In the genomic region with DNA sequence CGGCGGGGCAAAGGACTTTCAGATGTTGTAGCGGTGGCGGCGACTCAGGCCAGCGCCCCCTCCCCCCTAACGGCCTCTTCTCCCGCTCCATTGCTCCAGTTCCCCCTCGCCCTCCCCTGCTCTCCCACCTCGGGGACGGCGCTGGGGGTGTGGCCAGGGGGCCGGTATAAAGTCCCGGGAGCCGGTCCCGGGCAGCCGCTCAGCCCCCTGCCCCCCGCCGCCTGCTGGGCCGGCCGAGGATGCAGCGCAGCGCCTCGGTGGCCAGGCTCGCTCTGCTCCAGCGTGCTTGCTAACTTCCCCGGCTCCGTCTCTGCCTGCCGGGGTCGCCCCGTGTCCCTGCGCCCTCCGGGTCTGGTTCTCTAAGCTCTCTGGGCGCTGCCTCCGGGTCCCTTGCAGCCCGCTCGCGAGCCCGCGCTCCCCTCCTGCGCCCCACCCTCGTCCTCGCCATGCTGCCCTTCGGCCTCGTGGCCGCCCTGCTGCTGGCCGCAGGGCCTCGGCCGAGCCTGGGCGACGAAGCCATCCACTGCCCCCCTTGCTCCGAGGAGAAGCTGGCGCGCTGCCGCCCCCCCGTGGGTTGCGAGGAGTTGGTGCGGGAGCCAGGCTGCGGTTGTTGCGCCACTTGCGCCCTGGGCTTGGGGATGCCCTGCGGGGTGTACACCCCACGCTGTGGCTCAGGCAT, we compare ENCODE assay signal across 8 mouse cellular contexts. TPM values are rescaled to one million over a fixed set of nuclear protein-coding genes. Genes with fewer than 3 reads are reported as not detected.
DNase-seq lines count a peak whose midpoint lies in the region; ATAC-seq lines count a peak whose summit lies in the region.

A gene (plus strand): TSS at position 194 of the 679 bp plus-strand sequence.

- peak; percentile 54 to 60 for DNase-seq in left cerebral cortex, adult 18-20 months (ENCODE audit: low spot score in 2 of 2)
- no peak for DNase-seq in left cerebral cortex, adult 11 months (ENCODE audit: low spot score)
- DNase-seq in embryo, embryonic 9.5 days (ENCODE audit: extremely low spot score): peak; percentile 91
- DNase-seq in gonadal fat pad, adult 2 months (ENCODE audit: low read depth): no peak
- DNase-seq in intestine, embryonic 14.5 days (ENCODE audit: low spot score): peak; percentile 89
- DNase-seq in midbrain, embryonic 11.5 days (ENCODE audit: low spot score, missing footprints): peak; percentile 98
- DNase-seq in spleen, postnatal 36 days (ENCODE audit: low spot score in 2 of 2): peak; percentile 27 to 29

- H3K4me2 ChIP-seq in intestine, embryonic 14.5 days (ENCODE audit: low read length): peak within 1 kb of the TSS; percentile 85
- peak within 1 kb of the TSS; percentile 85 for H3K4me2 ChIP-seq in limb, embryonic 12.5 days
- peak within 1 kb of the TSS; percentile 93 for H3K4me2 ChIP-seq in midbrain, embryonic 11.5 days

- no peaks in the 10 kb centered on the region for H3K9me3 ChIP-seq in intestine, embryonic 14.5 days (ENCODE audit: control insufficient read depth, low read length)
- H3K9me3 ChIP-seq in limb, embryonic 12.5 days: no peaks in the 10 kb centered on the region
- H3K9me3 ChIP-seq in midbrain, embryonic 11.5 days (ENCODE audit: control insufficient read depth, low read length): no peaks in the 10 kb centered on the region

- peak; percentile 78 for ATAC-seq in intestine, embryonic 14.5 days (replicated peaks; ENCODE audit: low FRiP score, low TSS enrichment, low read depth)
- peak; percentile 82 for ATAC-seq in limb, embryonic 12.5 days (ENCODE audit: insufficient number of reproducible peaks, insufficient read depth, low FRiP score, low TSS enrichment, low read depth)
- peak; percentile 85 for ATAC-seq in midbrain, embryonic 11.5 days (ENCODE audit: low FRiP score)

- no peaks in the 10 kb centered on the region for H3K27me3 ChIP-seq in intestine, embryonic 14.5 days (replicated peaks; ENCODE audit: control insufficient read depth, insufficient read depth, low read length)
- no peaks in the 10 kb centered on the region for H3K27me3 ChIP-seq in limb, embryonic 12.5 days
- no peaks in the 10 kb centered on the region for H3K27me3 ChIP-seq in midbrain, embryonic 11.5 days (ENCODE audit: control insufficient read depth, insufficient read depth, low read length)

- H3K27ac ChIP-seq in intestine, embryonic 14.5 days (ENCODE audit: low read depth): peak within 1 kb of the TSS; percentile 97
- H3K27ac ChIP-seq in limb, embryonic 12.5 days: peak within 1 kb of the TSS; percentile 98
- H3K27ac ChIP-seq in midbrain, embryonic 11.5 days (ENCODE audit: low read depth, low read length): peak within 1 kb of the TSS; percentile 88

- peak within 1 kb of the TSS; percentile 91 for H3K9ac ChIP-seq in intestine, embryonic 14.5 days (ENCODE audit: low read length)
- peak within 1 kb of the TSS; percentile 98 for H3K9ac ChIP-seq in limb, embryonic 12.5 days (replicated peaks)
- peak within 1 kb of the TSS; percentile 91 for H3K9ac ChIP-seq in midbrain, embryonic 11.5 days (ENCODE audit: low read length)

- peaks cover 33% of the 10 kb centered on the region for H3K4me1 ChIP-seq in intestine, embryonic 14.5 days (replicated peaks; ENCODE audit: control insufficient read depth, insufficient read depth, low read length)
- peaks cover 40% of the 10 kb centered on the region for H3K4me1 ChIP-seq in limb, embryonic 12.5 days (replicated peaks)
- H3K4me1 ChIP-seq in midbrain, embryonic 11.5 days (ENCODE audit: control insufficient read depth, insufficient read depth, low read length): peaks cover 20% of the 10 kb centered on the region

- peak within 1 kb of the TSS; percentile 90 for H3K4me3 ChIP-seq in intestine, embryonic 14.5 days (ENCODE audit: low read depth, low read length)
- peak within 1 kb of the TSS; percentile 97 for H3K4me3 ChIP-seq in limb, embryonic 12.5 days (replicated peaks)
- peak within 1 kb of the TSS; percentile 53 for H3K4me3 ChIP-seq in midbrain, embryonic 11.5 days (ENCODE audit: low read depth, low read length)

- under 1% methylated on average over 61 of the region's 63 CpGs for WGBS in intestine, embryonic 14.5 days
- WGBS in limb, embryonic 12.5 days: under 1% methylated on average over 53 of the region's 63 CpGs
- WGBS in midbrain, embryonic 11.5 days: under 1% methylated on average over 62 of the region's 63 CpGs

- peaks cover 14% of the 10 kb centered on the region; the same call in 1 of the 2 replicates for H3K36me3 ChIP-seq in intestine, embryonic 14.5 days (ENCODE audit: control insufficient read depth, insufficient read depth, low read length)
- peaks cover 27% of the 10 kb centered on the region for H3K36me3 ChIP-seq in limb, embryonic 12.5 days
- no peaks in the 10 kb centered on the region for H3K36me3 ChIP-seq in midbrain, embryonic 11.5 days (ENCODE audit: control insufficient read depth, insufficient read depth, low read length)

RNA-seq across cellular contexts. Expression of the gene that starts here (rescaled TPM):
- 10 to 100 TPM; 64.2 to 73.2 TPM for total RNA-seq in left cerebral cortex, adult 18-20 months (2021)
- polyA plus RNA-seq in gonadal fat pad, adult 2 months (2012; rRNA removed): 429 and 525 TPM in 2 replicates
- polyA plus RNA-seq in intestine, embryonic 14.5 days (2014; fragmentation: Nextera tagmentation; extraction: Ambion mirVana): 467 and 480 TPM in 2 replicates
- 1,037 and 1,115 TPM in 2 replicates for polyA plus RNA-seq in limb, embryonic 12.5 days (2016; fragmentation: Nextera tagmentation; extraction: Ambion mirVana)
- polyA plus RNA-seq in midbrain, embryonic 11.5 days (2014; fragmentation: Nextera tagmentation; extraction: Ambion mirVana): 207 and 209 TPM in 2 replicates

Comparison
In these comparisons a context has a peak if more than half of its experiments do, and no peak if none do; other contexts are left out.
1. DNase-seq: peak in left cerebral cortex, adult 18-20 months (2 of 2), embryo, embryonic 9.5 days (single experiment), intestine, embryonic 14.5 days (single experiment), midbrain, embryonic 11.5 days (single experiment) and spleen, postnatal 36 days (2 of 2); none in left cerebral cortex, adult 11 months (single experiment) and gonadal fat pad, adult 2 months (single experiment).
2. Peak in every context shown above with its lines, with median percentiles within 50 percentile points of each other: ATAC-seq, H3K27ac ChIP-seq, H3K4me2 ChIP-seq, H3K4me3 ChIP-seq and H3K9ac ChIP-seq.